Mouse (Mus musculus) neural tube, embryonic 11.5 days (tissue): ENCODE results near the gene Sema6c. TPM values are rescaled to one million over a fixed set of nuclear protein-coding genes. Genes with fewer than 3 reads are reported as not detected.
"Not testable (repeated sequence)": the region's sequence is repeated elsewhere in the genome, so short reads cannot be mapped to it uniquely, and the experiment has no call there.

ENCODE experiments used
- ATAC-seq: fragments of 200-750 bp; cut with Nextera tagmentation; 2 replicates; pipeline ENCODE4 v1.8.0; 2017; ENCODE audit warnings: moderate number of reproducible peaks, mild to moderate bottlenecking, moderate TSS enrichment, moderate library complexity; ENCODE audit not compliant: insufficient read depth, low FRiP score, low TSS enrichment
- DNase-seq: peaks from one replicate; pipeline ENCODE4 v3.0.0-alpha.2; 2015; ENCODE audit warnings: low spot score
- H3K27ac ChIP-seq: fragments of 300-500 bp; sonication (generic); 2 replicates; pipeline ENCODE4 v1.5.1; 2014; ENCODE audit warnings: low read depth, mild to moderate bottlenecking, low read length
- H3K27me3 ChIP-seq: fragments of 300-500 bp; sonication (generic); 2 replicates; pipeline ENCODE4 v1.6.1; 2014; ENCODE audit warnings: mild to moderate bottlenecking, low read length, mixed read lengths; ENCODE audit not compliant: control insufficient read depth, insufficient read depth
- H3K36me3 ChIP-seq: fragments of 300-500 bp; sonication (generic); 2 replicates; pipeline ENCODE4 v1.6.1; 2014; ENCODE audit warnings: mild to moderate bottlenecking, low read length, moderate library complexity, mixed read lengths; ENCODE audit not compliant: control insufficient read depth, insufficient read depth
- H3K4me1 ChIP-seq: fragments of 300-500 bp; sonication (generic); 2 replicates; pipeline ENCODE4 v1.6.1; 2014; ENCODE audit warnings: low read length, mixed read lengths; ENCODE audit not compliant: control insufficient read depth, insufficient read depth
- H3K4me2 ChIP-seq: fragments of 300-500 bp; sonication (generic); 2 replicates; pipeline ENCODE4 v1.6.1; 2014; ENCODE audit warnings: low read depth, mild to moderate bottlenecking, moderate library complexity
- H3K4me3 ChIP-seq: fragments of 300-500 bp; sonication (generic); 2 replicates; pipeline ENCODE4 v1.5.1; 2014; ENCODE audit warnings: low read depth, low read length
- H3K9ac ChIP-seq: fragments of 300-500 bp; sonication (generic); 2 replicates; pipeline ENCODE4 v1.6.1; 2014; ENCODE audit warnings: mild to moderate bottlenecking, low read length
- H3K9me3 ChIP-seq: fragments of 300-500 bp; sonication (generic); 2 replicates; pipeline ENCODE4 v1.6.1; 2016; ENCODE audit warnings: low read length; ENCODE audit not compliant: control insufficient read depth
- WGBS: fragments of 180-500 bp; shearing (Covaris S2); extraction: QIAGEN DNeasy Blood & Tissue Kit; methylation state at CpG from one replicate; pipeline ENCODE4 v1.1.7; 2014; 5-methylcytosine and 5-hydroxymethylcytosine counted together
- polyA plus RNA-seq: library from polyadenylated mRNA; unstranded; fragments of >200 nt; fragmentation: Nextera tagmentation; extraction: Ambion mirVana; gene quantifications from 2 replicates; pipeline ENCODE4 v1.2.1, GENCODE M21; 2014

Gene Sema6c
- polyA plus RNA-seq, 1 experiment from 2014 or later = 24.4 TPM

DNA sequence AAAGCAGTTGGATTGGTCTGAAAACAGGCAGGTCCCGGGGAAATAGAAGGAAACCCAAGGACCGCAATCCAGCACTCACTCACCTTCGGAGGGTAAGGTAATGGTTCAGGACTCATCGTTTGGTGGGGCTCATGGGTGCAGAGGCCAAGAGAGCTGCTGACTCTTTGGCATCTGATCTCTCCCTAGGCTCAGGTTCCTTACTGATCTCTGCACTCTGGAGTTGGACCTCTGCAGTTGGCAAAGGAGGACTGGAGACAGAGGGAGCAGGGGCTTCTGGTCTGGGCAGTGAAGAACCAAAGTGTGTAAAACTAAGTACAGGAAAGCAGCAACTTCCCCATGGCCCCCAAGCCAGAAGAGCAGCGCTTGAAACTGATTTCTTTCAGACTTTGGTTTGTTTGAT lies 30.2 kb upstream of the Sema6c start:
- 85% methylated on average over 5 of the region's 5 CpGs for WGBS
- no peak overlapping the region for H3K4me3 ChIP-seq
- no peaks in the 10 kb centered on the region for H3K27me3 ChIP-seq
- H3K9me3 ChIP-seq = no peaks in the 10 kb centered on the region
- DNase-seq (no peak), ATAC-seq (no peak)
- no peak overlapping the region for H3K27ac ChIP-seq
- no peak overlapping the region for H3K9ac ChIP-seq
- H3K36me3 ChIP-seq = no peaks in the 10 kb centered on the region
- peaks cover 12% of the 10 kb centered on the region for H3K4me1 ChIP-seq
- no peak overlapping the region for H3K4me2 ChIP-seq

DNA sequence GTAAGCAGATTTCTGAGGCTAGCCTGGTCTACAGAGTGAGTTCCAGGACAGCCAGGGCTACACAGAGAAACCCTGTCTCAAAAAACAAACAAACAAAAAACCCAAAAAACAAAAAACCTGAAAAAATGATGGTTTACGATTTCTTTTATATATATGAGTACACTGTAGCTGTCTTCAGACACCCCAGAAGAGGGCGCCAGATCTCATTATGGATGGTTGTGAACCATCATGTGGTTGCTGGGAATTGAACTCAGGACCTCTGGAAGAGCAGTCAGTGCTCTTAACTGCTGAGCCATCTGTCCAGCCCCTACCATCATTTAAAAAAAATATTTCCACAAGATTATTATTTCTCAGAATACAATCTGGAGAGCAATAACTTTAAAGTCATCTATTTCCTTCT lies 27.9 kb upstream of the Sema6c start:
- H3K27me3 ChIP-seq, DNase-seq, H3K36me3 ChIP-seq, H3K27ac ChIP-seq, H3K9me3 ChIP-seq, H3K9ac ChIP-seq, H3K4me2 ChIP-seq, ATAC-seq, H3K4me3 ChIP-seq: not testable (repeated sequence)
- peaks cover 12% of the 10 kb centered on the region for H3K4me1 ChIP-seq
- whole genome bisulfite sequencing = 82% methylated on average over 2 of the region's 2 CpGs

DNA sequence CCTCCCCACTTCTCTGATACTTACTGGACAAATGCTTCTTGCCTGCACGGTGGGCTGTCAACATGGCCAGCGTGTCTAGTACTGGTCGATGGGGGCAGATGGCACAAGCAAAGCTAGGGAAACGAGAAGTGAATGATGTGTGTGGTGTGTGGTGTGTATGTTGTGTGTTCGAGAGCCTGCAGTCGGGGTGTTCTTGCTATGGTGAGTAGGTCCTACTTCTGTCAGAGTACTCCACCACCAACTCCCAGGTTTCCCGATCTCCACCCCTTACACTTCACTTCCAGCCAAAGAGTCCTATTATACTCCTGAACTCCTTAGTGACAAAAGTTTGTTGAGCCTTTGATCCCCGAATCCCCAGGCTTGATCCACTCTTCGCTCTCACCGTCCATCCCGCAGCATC lies 27.1 kb upstream of the Sema6c start:
- peaks cover 12% of the 10 kb centered on the region for H3K4me1 ChIP-seq
- no peaks in the 10 kb centered on the region for H3K27me3 ChIP-seq
- DNase-seq = no peak
- peak overlapping the region; percentile 73 for H3K9ac ChIP-seq
- peak overlapping the region; percentile 66 for H3K4me2 ChIP-seq
- WGBS = 62% methylated on average over 11 of the region's 11 CpGs
- peak; percentile 11; the same call in 1 of the 2 replicates for ATAC-seq
- peak overlapping the region; percentile 60 for H3K4me3 ChIP-seq
- no peaks in the 10 kb centered on the region for H3K9me3 ChIP-seq
- no peak overlapping the region for H3K27ac ChIP-seq
- no peaks in the 10 kb centered on the region for H3K36me3 ChIP-seq

DNA sequence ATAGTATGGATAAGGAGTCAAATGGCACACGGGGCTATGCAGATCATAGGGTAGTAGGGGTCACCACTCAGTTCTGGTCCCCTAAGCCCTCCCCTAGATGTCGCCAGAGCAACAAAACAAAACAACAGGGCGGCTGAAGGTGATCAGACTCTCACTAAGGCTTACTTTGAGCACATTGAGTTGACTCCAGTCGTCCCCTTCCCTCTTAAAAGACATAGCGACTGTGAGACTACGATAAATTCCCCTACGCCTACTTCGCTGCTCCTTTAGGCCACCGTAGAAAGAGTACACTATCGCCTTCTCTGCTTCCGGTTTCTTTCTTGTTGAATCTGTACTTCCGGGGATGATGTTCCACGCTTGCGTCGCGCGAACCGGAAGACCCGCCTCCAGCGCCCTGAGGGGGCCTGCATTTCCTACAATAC lies 26.6 kb upstream of the Sema6c start, which contains the start of the genes Scnm1 and Lysmd1:
Gene Scnm1 (minus strand): TSS at position 332 of the 422 bp plus-strand sequence.
Gene Lysmd1 (plus strand): TSS at position 409 of the 422 bp plus-strand sequence.
- peak within 1 kb of the TSS; percentile 73 for H3K9ac ChIP-seq
- H3K4me3 ChIP-seq = peak within 1 kb of the TSS; percentile 60
- H3K4me1 ChIP-seq = peaks cover 12% of the 10 kb centered on the region
- no peaks in the 10 kb centered on the region for H3K36me3 ChIP-seq
- under 1% methylated on average over 20 of the region's 20 CpGs for WGBS
- DNase-seq = peak; percentile 92
- no peak within 1 kb of the TSS for H3K27ac ChIP-seq
- H3K9me3 ChIP-seq = no peaks in the 10 kb centered on the region
- peak; percentile 87 for ATAC-seq
- H3K27me3 ChIP-seq = no peaks in the 10 kb centered on the region
- H3K4me2 ChIP-seq = peak within 1 kb of the TSS; percentile 66

DNA sequence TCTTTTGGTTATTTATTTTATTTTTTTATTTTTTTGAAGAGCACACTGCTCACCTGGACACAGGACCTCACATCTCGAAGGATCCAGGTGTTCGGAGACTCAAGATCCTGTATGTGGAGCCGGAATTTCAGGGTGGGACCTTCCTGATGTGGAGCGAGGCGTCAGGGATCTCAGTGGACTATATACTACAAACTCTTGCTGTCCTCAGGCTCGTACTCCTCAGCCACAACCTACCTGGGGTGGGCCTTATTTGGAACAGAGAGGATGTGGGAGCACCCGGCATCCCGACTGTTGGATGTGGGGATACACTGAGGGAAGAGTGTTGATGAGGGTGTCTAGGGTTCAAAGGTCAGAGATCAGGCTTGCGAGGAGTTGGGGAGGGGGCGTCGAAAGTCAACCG lies 26.1 kb upstream of the Sema6c start:
- H3K4me2 ChIP-seq, H3K9me3 ChIP-seq, H3K4me3 ChIP-seq, H3K36me3 ChIP-seq, DNase-seq, H3K27ac ChIP-seq, H3K9ac ChIP-seq, H3K27me3 ChIP-seq: not testable (repeated sequence)
- peak; percentile 37 for ATAC-seq
- H3K4me1 ChIP-seq = peaks cover 11% of the 10 kb centered on the region
- no CpG with 5 or more reads among the region's 12 CpGs for WGBS

DNA sequence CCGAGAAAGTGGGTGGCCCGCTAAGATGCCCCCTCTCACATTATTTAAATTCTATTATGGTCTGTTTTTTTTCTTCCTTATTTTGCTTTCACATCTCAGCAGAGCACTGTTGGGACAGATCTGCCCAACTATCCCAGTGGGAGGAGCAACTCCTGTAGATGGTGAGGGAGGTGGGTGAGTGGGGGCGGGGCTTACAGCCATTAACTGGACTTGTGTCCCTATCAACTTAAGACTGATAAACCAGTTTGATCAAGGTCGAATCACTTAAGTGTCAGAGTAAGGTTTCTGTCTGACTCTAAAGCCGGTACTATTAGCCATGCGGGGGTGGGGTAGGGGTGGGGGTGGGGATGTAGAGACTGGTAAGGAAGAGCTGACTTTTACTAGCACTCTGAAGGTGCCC lies 25.2 kb upstream of the Sema6c start:
- peaks cover 5% of the 10 kb centered on the region; the same call in 1 of the 2 replicates for H3K4me1 ChIP-seq
- H3K4me3 ChIP-seq = peak overlapping the region; percentile 23
- H3K27me3 ChIP-seq = no peaks in the 10 kb centered on the region
- H3K36me3 ChIP-seq = no peaks in the 10 kb centered on the region
- H3K4me2 ChIP-seq = peak overlapping the region; percentile 38
- H3K27ac ChIP-seq = no peak overlapping the region
- H3K9ac ChIP-seq = no peak overlapping the region
- no peaks in the 10 kb centered on the region for H3K9me3 ChIP-seq
- ATAC-seq = no peak
- DNase-seq = no peak
- 30% methylated on average over 6 of the region's 6 CpGs for WGBS

DNA sequence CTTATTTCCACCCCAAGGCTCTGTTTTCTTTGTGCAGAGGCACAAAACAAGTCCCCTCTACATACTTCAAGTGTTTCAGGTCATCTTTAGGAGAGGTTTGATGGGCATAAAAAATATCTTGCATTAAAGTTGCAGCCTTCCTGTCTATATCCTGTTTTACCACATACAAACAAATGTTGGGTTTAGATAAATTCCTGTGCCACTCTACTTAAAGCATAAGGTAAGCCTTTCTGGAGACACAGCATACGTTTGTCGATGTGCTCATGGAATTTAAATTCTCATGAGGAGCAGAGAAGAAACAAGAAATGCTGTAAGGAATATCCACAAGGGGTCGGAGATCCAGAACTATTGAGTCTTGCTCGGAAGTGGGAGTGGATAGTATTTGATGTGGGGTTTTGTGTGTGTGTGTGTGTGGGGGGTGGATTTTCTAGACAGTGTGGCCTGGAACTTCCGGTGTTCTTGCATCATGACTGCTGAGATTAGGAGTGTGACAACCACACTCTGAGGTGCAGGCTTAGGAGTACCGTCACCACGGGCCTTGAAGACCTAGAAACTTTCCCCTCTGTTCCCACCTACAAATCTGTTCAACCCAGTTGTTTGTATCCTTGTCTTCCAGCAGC lies 24.7 kb upstream of the Sema6c start:
- Histone ChIP-seq H3K9ac (no peak overlapping the region), H3K27ac (no peak overlapping the region)

DNA sequence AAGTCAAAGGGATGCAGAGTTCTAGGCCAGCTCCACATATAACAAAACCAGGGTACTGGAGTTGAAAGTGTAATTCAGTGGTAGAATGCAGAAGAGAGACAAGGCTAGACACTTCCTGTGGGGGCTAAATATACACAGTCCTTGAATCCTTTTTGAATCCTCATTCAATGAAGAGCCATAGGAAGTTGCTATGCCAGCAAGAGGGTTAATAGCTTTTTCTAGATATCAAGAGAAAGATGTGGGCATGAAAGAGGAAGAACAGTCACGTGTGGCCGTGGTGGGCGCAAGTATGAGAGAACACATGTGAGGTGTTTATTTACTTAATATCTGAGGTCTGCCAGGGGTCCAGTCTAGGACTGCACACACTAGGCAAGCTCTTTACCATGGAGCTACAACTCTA lies 23.9 kb upstream of the Sema6c start:
- Histone ChIP-seq H3K27me3 (no peaks in the 10 kb centered on the region), H3K4me1 (peaks cover 3% of the 10 kb centered on the region; the same call in 1 of the 2 replicates), H3K4me3 (no peak overlapping the region), H3K27ac (no peak overlapping the region), H3K36me3 (peaks cover 4% of the 10 kb centered on the region), H3K9ac (no peak overlapping the region), H3K4me2 (no peak overlapping the region), H3K9me3 (no peaks in the 10 kb centered on the region)
- WGBS = 94% methylated on average over 3 of the region's 3 CpGs
- no peak for ATAC-seq
- DNase-seq = no peak

More for the DNA sequence above, 24.7 kb upstream of the Sema6c start:
- H3K36me3 ChIP-seq = peaks cover 3% of the 10 kb centered on the region
- peaks cover 3% of the 10 kb centered on the region; the same call in 1 of the 2 replicates for H3K4me1 ChIP-seq
- no peaks in the 10 kb centered on the region for H3K9me3 ChIP-seq
- DNase-seq = no peak
- ATAC-seq = no peak
- 92% methylated on average over 7 of the region's 7 CpGs for WGBS
- H3K4me3 ChIP-seq = no peak overlapping the region
- no peaks in the 10 kb centered on the region for H3K27me3 ChIP-seq
- H3K4me2 ChIP-seq = peak overlapping the region; percentile 38; the same call in 1 of the 2 replicates
